Mouse (Mus musculus): Measurements from ENCODE around the gene Vegfb. TPM values are rescaled to one million over a fixed set of nuclear protein-coding genes. Genes with fewer than 3 reads are reported as not detected.
A peak's percentile ranks its signal among the peaks of the same experiment; 100 is the strongest.
"Not testable (repeated sequence)": the region's sequence is repeated elsewhere in the genome, so short reads cannot be mapped to it uniquely, and the experiment has no call there.

Vegfb gene
- polyA plus RNA-seq, 1 experiment from 2014 or later = 44.8 TPM

DNA sequence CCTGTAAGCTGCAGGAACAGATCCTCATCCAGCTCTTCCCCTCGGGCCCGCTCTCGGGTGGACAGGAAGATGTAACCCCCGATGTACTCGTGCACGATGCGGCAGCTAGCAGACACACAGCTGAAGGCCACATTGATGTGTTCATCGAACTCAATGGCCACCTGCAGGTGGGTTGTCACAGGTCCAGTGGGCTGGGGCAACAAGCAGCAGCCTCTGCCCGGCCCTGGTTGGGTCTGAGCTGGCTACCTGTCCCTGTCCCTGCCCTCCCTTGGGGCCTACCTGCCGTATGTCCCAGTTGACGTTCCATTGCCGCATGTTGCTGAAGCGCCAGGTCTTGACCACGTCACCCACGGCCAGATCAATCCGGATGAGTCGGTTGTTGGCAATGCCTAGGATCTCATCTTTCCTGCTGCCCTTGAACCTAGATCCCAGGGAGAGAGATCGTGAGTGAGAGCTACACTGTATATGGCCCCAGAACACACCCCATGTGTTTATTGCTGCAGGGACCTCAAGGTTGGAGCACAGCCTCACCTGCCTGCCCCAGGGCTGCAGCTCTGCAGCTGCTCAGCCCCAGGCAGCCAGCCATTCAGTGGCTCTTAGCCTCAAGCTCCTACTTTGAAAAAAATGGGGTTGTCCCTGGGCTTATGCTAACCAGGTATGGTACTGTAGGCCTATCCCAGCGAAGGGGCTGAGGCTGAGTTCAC is 12.1 kb upstream of the Vegfb start:
- no peak for ATAC-seq (ENCODE audit: insufficient read depth, low FRiP score, low read depth)
- no peak overlapping the region for H3K27ac ChIP-seq
- H3K4me3 ChIP-seq (replicated peaks) = no peak overlapping the region

DNA sequence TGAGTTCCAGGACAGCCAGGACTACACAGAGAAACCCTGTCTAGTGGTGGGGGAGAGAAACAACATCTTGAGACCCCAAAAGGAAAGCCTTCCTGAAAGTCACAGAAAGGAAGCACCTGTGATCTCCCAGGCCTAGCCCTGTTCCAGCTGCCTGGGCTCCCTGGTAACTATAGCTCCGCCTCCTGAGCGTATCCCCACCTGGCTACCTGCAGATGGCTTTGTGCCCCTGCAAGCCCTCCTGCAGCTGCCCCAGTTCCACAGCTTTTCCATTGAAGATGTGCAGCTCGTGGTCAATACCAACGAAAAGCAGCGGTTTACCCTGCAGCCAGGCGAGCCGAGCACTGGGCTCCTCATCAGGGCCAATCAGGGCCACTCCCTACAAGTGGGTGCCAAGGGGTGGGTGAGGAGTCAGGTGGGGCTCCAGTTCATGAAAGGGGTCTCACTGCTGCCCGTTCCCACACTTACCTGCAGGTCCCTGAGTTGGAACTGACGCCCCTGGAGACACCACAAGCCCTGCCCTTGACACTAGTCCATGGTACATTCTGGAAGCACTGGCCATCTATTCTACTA is 10.4 kb upstream of the Vegfb start:
- Histone ChIP-seq H3K27ac (no peak overlapping the region), H3K4me1 (peaks cover 23% of the 10 kb centered on the region), H3K9me3 (no peaks in the 10 kb centered on the region), H3K9ac (no peak overlapping the region), H3K27me3 (replicated peaks) (no peaks in the 10 kb centered on the region), H3K36me3 (peaks cover 12% of the 10 kb centered on the region; the same call in 1 of the 2 replicates), H3K4me3 (replicated peaks) (no peak overlapping the region), H3K4me2 (no peak overlapping the region)
- 84% methylated on average over 9 of the region's 9 CpGs for WGBS
- no peak for ATAC-seq (ENCODE audit: insufficient read depth, low FRiP score, low read depth)

More for the DNA sequence above, 12.1 kb upstream of the Vegfb start:
- no peak overlapping the region for H3K4me2 ChIP-seq
- 93% methylated on average over 19 of the region's 19 CpGs for WGBS
- no peak overlapping the region for H3K9ac ChIP-seq
- H3K9me3 ChIP-seq = no peaks in the 10 kb centered on the region
- no peaks in the 10 kb centered on the region for H3K27me3 ChIP-seq (replicated peaks)
- peaks cover 12% of the 10 kb centered on the region; the same call in 1 of the 2 replicates for H3K36me3 ChIP-seq
- peaks cover 17% of the 10 kb centered on the region for H3K4me1 ChIP-seq

DNA sequence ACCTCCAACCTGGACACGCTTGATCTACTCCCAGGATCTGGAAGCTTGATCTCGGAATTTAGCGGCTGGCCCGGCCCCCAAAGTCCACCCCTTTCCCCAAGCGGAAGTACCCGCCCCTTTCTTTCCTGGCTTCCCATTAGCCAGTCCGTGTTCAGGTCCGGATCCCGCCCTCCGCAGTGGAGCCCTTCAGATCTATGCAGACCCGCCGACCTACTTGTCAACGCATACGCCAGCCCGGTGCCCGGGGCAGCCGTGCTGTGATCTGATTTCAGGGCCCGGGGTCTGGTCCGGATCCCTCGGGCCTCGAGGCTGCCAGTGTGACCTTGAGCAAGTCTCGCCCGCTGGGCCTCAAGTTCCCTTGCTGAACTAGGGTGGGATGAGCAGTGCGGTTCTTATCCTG is 8.6 kb upstream of the Vegfb start, which contains the start of the genes Nudt22 and Trpt1:
Gene Nudt22 (minus strand): TSS at position 112 of the 400 bp plus-strand sequence.
Gene Trpt1 (plus strand): TSS at position 126 of the 400 bp plus-strand sequence.
- Histone ChIP-seq H3K36me3 (peaks cover 12% of the 10 kb centered on the region; the same call in 1 of the 2 replicates), H3K27me3 (replicated peaks) (no peaks in the 10 kb centered on the region), H3K4me3 (replicated peaks) (peak within 1 kb of the TSS; percentile 63), H3K27ac (peak within 1 kb of the TSS; percentile 77), H3K9me3 (no peaks in the 10 kb centered on the region), H3K4me2 (peak within 1 kb of the TSS; percentile 82), H3K9ac (peak within 1 kb of the TSS; percentile 81), H3K4me1 (peaks cover 32% of the 10 kb centered on the region)
- WGBS = under 1% methylated on average over 24 of the region's 24 CpGs
- ATAC-seq (ENCODE audit: insufficient read depth, low FRiP score, low read depth) = peak; percentile 83

DNA sequence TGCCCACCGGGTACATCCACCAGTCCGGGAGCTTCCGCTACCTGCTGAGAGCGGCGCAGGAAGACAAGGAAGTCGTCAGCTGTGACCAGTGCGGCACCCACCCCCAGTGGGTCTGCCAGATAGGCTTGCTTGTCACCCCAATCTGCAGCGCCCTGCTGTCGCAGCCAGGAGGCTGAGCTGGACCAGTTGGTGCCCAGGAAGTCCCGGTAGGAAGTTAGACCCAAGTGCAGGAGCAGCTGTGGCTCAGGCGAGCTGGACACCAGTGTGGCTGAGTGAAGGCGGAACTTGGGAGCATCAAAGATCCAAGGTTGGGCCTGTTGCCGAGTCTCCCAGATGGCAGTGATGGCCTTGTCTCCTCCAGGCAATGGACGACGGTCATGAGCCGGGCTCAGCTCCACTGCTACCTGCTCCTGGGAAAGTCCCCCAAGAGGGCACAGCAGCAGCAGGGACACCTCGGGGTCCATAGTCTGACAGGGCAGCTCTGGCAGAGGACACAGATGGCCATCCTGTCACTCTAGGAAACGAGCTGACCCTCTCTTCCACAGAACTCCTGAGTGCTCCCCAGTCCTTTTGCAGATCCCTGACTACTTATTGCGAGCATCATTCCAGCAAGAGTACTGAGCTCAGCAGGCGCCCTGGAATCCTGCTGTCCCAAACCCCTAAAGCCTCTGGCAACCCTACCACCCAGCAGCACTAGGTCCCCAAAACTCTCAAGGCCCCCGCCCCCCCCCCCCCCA is 8.0 kb upstream of the Vegfb start:
- peaks cover 12% of the 10 kb centered on the region; the same call in 1 of the 2 replicates for H3K36me3 ChIP-seq
- 0 out of 2 replicates have a peak overlapping the region, but pooled peaks have one; percentile 21 for H3K27ac ChIP-seq
- peak overlapping the region; percentile 81; the same call in 1 of the 2 replicates for H3K9ac ChIP-seq
- ATAC-seq (ENCODE audit: insufficient read depth, low FRiP score, low read depth) = no peak
- H3K27me3 ChIP-seq (replicated peaks) = no peaks in the 10 kb centered on the region
- peak overlapping the region; percentile 82 for H3K4me2 ChIP-seq
- H3K9me3 ChIP-seq = no peaks in the 10 kb centered on the region
- peaks cover 32% of the 10 kb centered on the region for H3K4me1 ChIP-seq
- 45% methylated on average over 21 of the region's 21 CpGs for WGBS
- peak overlapping the region; percentile 63 for H3K4me3 ChIP-seq (replicated peaks)

DNA sequence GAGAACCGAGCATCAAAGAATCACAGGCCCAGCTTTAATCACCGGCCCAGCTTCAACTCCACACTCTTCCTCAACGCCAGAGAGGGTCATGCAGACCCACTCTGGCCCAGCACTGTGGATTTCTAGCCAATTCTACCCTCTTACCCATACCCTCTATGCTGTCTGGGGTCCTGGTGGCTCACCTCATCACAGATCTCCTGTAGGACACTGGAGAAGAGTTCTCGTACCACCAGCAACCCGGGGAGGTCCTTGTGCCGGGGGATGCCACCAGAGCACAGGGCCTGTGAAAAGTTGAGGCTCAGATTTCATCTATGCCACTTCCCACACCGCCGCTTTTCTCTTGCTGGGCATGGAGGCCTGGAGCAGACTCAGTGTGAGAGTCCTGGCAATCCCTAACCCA is 7.0 kb upstream of the Vegfb start:
- Histone ChIP-seq H3K4me3 (replicated peaks) (no peak overlapping the region), H3K4me1 (peaks cover 32% of the 10 kb centered on the region), H3K4me2 (peak overlapping the region; percentile 82; the same call in 1 of the 2 replicates), H3K27ac (no peak overlapping the region), H3K36me3 (peaks cover 6% of the 10 kb centered on the region; the same call in 1 of the 2 replicates), H3K27me3 (replicated peaks) (no peaks in the 10 kb centered on the region), H3K9ac (no peak overlapping the region), H3K9me3 (no peaks in the 10 kb centered on the region)
- WGBS = 83% methylated on average over 8 of the region's 8 CpGs
- no peak for ATAC-seq (ENCODE audit: insufficient read depth, low FRiP score, low read depth)

DNA sequence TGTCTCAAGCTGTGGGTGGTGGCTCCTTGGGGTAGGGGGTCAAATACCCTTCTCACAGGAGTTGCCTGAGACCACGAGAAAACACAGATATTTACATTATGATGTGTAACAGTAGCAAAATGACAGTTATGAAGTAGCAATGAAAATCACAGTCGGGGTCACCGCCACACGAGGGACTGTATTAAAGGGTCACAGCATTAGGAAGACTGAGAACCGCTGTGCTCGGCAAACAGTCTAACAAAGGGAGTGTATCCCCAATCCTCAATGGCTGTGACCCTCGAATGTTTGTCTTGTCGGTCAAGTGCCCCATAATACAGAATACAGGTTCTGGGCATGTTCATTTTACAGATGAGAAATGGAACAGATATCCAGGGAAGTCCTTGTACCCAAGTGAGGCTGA is 6.6 kb upstream of the Vegfb start:
- no peak overlapping the region for H3K4me2 ChIP-seq

DNA sequence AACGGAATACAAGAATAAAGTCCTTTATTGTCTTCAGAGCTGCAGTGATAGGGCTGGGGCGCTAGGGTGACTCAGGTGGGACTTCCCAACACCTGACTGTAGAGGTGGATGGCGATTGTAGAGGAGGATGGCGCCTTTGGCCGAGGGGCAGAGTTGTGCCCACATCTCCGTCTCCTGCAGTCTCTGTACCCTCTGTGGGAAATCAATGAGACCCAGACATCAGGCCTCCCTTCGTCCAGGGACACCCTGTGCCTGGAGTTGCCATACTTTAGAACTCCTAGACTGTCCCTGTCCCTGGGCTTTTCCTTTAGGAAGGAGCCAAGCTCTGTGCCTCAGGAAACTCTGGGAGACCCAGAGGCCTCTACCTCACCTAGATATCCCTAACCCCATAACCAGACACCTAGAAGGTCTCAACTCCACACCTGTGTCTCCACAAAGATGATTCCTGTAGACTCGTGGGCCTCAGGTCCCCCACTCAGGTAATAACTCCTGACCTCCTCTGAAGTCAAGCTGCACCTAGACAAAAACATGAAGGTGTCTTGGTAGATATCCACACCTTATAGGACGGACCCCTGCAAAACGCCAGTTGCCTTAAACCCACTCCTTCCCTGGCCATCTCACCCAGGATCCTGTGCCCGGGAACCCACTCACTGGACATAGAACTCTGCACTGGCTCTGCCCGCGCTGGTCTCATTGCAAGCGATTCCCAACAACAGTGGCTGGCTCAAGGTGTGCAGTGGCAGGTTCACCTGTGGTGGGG is 5.7 kb upstream of the Vegfb start:
- Histone ChIP-seq H3K9me3 (no peaks in the 10 kb centered on the region), H3K4me3 (replicated peaks) (peak overlapping the region; percentile 49), H3K27me3 (replicated peaks) (no peaks in the 10 kb centered on the region), H3K4me1 (peaks cover 32% of the 10 kb centered on the region), H3K9ac (peak overlapping the region; percentile 20; the same call in 1 of the 2 replicates), H3K4me2 (peak overlapping the region; percentile 91), H3K27ac (peak overlapping the region; percentile 64; the same call in 1 of the 2 replicates), H3K36me3 (no peaks in the 10 kb centered on the region)
- 62% methylated on average over 14 of the region's 14 CpGs for WGBS
- ATAC-seq (ENCODE audit: insufficient read depth, low FRiP score, low read depth) = no peak

More for the DNA sequence above, 6.6 kb upstream of the Vegfb start:
- peaks cover 32% of the 10 kb centered on the region for H3K4me1 ChIP-seq
- no peaks in the 10 kb centered on the region for H3K9me3 ChIP-seq
- no peaks in the 10 kb centered on the region for H3K27me3 ChIP-seq (replicated peaks)
- no peak for ATAC-seq (ENCODE audit: insufficient read depth, low FRiP score, low read depth)
- WGBS = 78% methylated on average over 8 of the region's 8 CpGs
- no peak overlapping the region for H3K9ac ChIP-seq
- no peak overlapping the region for H3K27ac ChIP-seq
- peaks cover 1% of the 10 kb centered on the region; the same call in 1 of the 2 replicates for H3K36me3 ChIP-seq
- no peak overlapping the region for H3K4me3 ChIP-seq (replicated peaks)

DNA sequence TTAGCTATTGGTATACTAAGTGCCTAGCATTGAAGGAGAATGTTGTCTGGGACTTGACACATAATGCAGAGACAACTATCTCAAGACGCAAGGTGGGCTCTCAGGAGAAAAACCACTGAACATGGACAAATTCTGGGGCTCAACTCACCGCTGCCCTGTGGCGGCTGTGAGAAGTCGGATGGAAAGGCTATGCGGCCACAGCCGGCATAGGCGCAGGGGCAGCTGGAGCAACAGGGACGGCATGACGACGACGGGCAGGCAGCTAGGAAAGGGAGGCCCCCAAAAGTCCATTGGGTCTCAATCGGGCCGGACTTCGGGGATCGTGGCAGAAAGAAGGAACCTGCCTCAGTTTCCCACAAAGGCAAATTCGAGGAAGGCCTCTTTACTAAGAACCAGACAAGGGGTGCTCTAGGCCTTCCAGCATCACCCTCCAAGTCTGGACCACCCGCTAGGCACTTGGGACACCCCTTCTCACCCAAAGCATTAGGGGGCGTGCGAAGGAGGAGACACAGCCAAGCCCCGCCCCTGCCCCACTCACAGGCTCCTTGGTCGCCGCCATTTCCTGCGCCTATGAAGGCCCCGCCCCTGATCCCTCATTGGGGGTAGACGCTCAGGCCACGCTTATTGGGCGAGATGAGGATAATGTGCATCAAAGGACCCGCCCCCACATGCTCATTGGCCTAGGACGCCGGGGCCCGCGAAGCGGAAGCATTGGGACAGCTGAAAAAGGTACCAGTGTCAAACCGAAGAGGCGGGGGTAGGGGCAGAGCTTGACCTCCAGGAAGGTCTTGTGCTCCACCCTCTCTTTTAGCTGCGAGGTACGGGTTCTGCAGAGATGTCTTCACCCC is 4.8 kb upstream of the Vegfb start, which contains the start of gene Dnajc4:
Gene Dnajc4 (minus strand): TSS at position 562 of the 848 bp plus-strand sequence.
- Histone ChIP-seq H3K9me3 (no peaks in the 10 kb centered on the region), H3K27ac (peak within 1 kb of the TSS; percentile 64), H3K36me3 (no peaks in the 10 kb centered on the region), H3K27me3 (replicated peaks) (no peaks in the 10 kb centered on the region), H3K4me3 (replicated peaks) (peak within 1 kb of the TSS; percentile 49), H3K4me2 (peak within 1 kb of the TSS; percentile 91), H3K9ac (peak within 1 kb of the TSS; percentile 44), H3K4me1 (peaks cover 32% of the 10 kb centered on the region)
- WGBS = 1% methylated on average over 37 of the region's 37 CpGs
- ATAC-seq (ENCODE audit: insufficient read depth, low FRiP score, low read depth) = peak; percentile 96

DNA sequence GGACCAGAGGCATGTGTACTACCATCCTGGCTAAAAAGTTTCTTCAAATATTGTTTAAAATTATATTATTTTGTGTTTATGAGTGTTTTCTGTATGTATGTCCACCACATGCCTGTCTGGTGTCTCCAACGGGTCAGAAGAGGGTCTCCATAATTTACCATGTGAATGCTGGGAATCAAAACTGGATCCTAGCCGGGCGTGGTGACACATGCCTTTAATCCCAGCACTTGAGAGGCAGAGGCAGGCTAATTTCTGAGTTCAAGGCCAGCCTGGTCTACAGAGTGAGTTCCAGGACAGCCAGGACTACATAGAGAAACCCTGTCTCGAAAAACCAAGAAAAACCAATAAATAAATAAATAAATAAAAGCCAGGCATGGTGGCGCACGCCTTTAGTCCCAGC is 3.7 kb upstream of the Vegfb start:
- WGBS = 93% methylated on average over 6 of the region's 6 CpGs
- H3K27me3 ChIP-seq (replicated peaks); ATAC-seq (ENCODE audit: insufficient read depth, low FRiP score, low read depth); H3K4me2 ChIP-seq; H3K4me3 ChIP-seq (replicated peaks); H3K9me3 ChIP-seq; H3K36me3 ChIP-seq; H3K27ac ChIP-seq; H3K9ac ChIP-seq: not testable (repeated sequence)
- peaks cover 30% of the 10 kb centered on the region for H3K4me1 ChIP-seq

DNA sequence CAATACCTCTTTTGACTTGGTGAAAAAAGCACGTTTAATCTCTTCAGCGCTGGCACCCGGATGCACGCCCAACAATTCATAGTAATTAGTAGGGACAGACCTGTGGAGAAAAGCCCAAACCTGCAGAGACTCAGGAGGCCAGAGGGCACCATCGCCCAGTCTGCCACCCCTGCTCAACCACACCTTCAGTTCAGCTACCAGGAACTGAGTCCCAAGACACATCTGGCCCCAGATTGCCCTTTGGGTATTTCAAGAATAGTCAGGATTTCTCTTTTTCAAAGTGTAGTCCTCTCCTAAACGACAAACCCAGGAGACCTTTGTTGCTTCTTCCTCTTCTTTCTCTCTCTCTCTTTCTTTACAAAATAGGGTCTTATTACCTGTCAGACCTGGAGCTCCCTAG is 3.3 kb upstream of the Vegfb start:
- no peak overlapping the region for H3K9ac ChIP-seq
- peaks cover 34% of the 10 kb centered on the region for H3K4me1 ChIP-seq
- H3K4me2 ChIP-seq = no peak overlapping the region
- H3K4me3 ChIP-seq (replicated peaks) = no peak overlapping the region
- no peak for ATAC-seq (ENCODE audit: insufficient read depth, low FRiP score, low read depth)
- WGBS = 88% methylated on average over 6 of the region's 6 CpGs
- no peaks in the 10 kb centered on the region for H3K9me3 ChIP-seq
- no peaks in the 10 kb centered on the region for H3K27me3 ChIP-seq (replicated peaks)
- H3K27ac ChIP-seq = no peak overlapping the region
- no peaks in the 10 kb centered on the region for H3K36me3 ChIP-seq

All from stomach, embryonic 15.5 days (tissue).